Mouse (Mus musculus): ENCODE measurements at regions not wholly inside any gene's neighbourhood (a gene's known extent, or its start where the extent isn't known, plus 50 kb on each side); places are given as distances from the start of the nearest gene placed in this dataset.

DNA sequence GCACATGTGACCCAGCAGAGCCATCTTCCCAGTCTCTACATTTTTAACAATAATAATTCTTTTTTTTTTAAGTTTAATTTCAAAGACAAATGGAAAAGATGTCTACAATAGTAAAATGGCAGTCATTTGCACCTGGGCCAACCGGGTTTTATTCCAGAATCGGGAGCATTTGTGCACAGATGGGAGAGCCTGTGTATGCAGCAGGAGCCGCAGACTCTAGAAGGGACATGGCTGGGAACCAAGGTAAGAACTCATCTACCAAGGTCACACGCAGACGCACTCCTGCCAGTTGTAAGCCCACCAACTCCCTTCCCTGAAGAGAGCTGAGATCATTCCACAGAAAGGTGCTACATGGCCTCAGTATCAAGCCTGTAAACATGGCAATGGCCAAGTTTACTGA lies 586.4 kb upstream of the Adam5 start:
- Histone ChIP-seq H3K4me3 (ENCODE audit: insufficient read depth, low read length) (no peak overlapping the region), H3K4me1 (ENCODE audit: control insufficient read depth, insufficient read depth, low read length) (no peaks in the 10 kb centered on the region), H3K27ac (ENCODE audit: insufficient read depth, low read depth, low read length) (no peak overlapping the region)
- TF ChIP-seq CTCF (IDR thresholded peaks at IDR 0.05; ENCODE audit: low read depth, low read length) (no peak), POLR2A (IDR thresholded peaks at IDR 0.05; ENCODE audit: borderline replicate concordance, low read depth, low read length) (no peak)

DNA sequence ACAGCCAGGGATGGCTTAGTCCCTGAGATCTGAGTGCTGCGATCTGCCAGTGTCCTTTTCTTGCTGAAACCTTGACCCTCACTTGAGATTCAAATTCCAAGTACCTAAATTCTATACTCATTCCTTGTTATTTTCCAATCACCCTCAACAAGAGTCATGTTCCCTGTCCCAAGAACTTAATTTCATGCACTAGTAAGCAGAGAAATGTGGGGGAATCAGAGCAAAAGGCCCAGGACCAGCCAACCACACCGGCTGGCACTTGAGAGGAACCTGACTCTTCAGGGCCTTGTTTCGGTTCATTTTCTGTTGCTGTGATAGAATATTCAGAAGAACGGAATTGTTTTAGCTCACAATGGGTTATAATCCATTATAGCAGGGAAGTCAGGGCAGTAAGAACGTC lies 583.7 kb upstream of the Adam5 start:
- Histone ChIP-seq H3K4me1 (ENCODE audit: control insufficient read depth, insufficient read depth, low read length) (no peaks in the 10 kb centered on the region), H3K4me3 (ENCODE audit: insufficient read depth, low read length) (no peak overlapping the region), H3K27ac (ENCODE audit: insufficient read depth, low read depth, low read length) (no peak overlapping the region)
- TF ChIP-seq POLR2A (IDR thresholded peaks at IDR 0.05; ENCODE audit: borderline replicate concordance, low read depth, low read length) (no peak), CTCF (IDR thresholded peaks at IDR 0.05; ENCODE audit: low read depth, low read length) (no peak)

DNA sequence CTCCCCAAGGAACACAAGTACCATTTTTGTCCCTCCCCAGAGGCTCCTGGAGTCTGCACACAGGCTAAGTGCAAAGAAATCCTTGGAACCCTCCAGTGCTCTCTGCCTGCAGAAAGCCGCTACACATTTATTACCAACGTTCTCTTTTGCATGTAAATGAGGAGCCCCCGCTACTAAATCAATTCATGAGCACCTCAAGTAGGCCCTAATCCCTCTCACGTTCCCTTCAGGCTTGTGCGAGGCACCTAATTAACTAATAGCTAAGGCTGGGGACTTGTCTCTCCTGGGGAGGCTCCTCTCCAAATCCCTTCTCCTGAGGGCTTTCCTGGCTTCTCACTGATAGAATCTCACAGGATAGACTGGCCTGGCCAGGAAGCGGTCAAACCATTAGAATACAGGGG lies 568.6 kb upstream of the Adam5 start:
- no peak overlapping the region for H3K4me3 ChIP-seq (ENCODE audit: insufficient read depth, low read length)
- TF ChIP-seq CTCF (IDR thresholded peaks at IDR 0.05; ENCODE audit: low read depth, low read length) (no peak), POLR2A (IDR thresholded peaks at IDR 0.05; ENCODE audit: borderline replicate concordance, low read depth, low read length) (no peak)
- H3K4me1 ChIP-seq (ENCODE audit: control insufficient read depth, insufficient read depth, low read length) = no peaks in the 10 kb centered on the region
- H3K27ac ChIP-seq (ENCODE audit: insufficient read depth, low read depth, low read length) = no peak overlapping the region

DNA sequence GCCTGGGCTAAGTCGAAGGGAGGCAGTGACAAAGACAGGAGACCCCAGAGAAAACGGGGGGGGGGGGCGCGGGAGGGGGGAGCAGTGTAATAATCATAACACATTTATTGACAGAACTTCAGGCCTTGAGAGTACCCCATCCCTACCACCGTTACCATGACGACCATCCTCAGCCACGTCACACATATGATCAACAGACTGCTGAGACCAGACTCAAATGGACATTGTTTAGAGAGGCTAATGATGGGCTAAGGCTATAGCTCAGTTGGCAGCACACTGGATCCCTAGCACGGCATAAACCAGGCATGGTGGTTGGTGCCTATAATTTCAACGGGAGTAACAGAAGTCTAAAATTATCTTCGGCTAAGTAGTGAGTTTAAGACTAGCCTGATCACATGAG lies 565.8 kb upstream of the Adam5 start:
- TF ChIP-seq CTCF (IDR thresholded peaks at IDR 0.05; ENCODE audit: low read depth, low read length) = no peak
- no peak for TF ChIP-seq POLR2A (IDR thresholded peaks at IDR 0.05; ENCODE audit: borderline replicate concordance, low read depth, low read length)

DNA sequence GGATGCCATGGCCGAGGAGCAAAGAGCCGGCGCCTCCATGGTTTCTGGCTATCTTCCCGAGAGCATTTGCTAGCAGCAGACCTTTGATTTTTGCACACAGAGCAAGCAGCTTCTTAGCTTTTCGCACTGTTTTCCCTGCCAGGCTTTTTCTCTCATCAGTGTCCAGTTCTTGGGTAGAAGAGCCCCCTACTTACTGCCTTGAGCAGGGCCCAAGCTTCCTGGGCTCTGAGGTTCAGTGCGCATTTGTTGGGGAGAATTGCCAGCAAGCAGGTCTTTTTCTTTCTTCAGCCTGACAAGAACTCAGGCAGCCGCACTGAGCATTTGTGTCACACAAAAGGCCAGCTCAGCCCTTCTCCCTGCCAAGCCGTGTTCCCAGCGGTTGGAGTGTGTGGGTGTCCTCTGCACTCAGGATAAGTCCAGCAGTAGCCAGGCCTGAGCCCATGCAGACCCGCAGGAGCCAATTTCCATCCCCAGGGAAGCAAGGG lies 565.2 kb upstream of the Adam5 start:
- Histone ChIP-seq H3K4me3 (ENCODE audit: insufficient read depth, low read length) (no peak overlapping the region), H3K27ac (ENCODE audit: insufficient read depth, low read depth, low read length) (no peak overlapping the region)
- TF ChIP-seq CTCF (IDR thresholded peaks at IDR 0.05; ENCODE audit: low read depth, low read length) = no peak
- TF ChIP-seq POLR2A (IDR thresholded peaks at IDR 0.05; ENCODE audit: borderline replicate concordance, low read depth, low read length) = no peak

More for the DNA sequence above, 565.8 kb upstream of the Adam5 start:
- H3K4me1 ChIP-seq (ENCODE audit: control insufficient read depth, insufficient read depth, low read length) = no peaks in the 10 kb centered on the region
- no peak overlapping the region for H3K27ac ChIP-seq (ENCODE audit: insufficient read depth, low read depth, low read length)
- no peak overlapping the region for H3K4me3 ChIP-seq (ENCODE audit: insufficient read depth, low read length)

DNA sequence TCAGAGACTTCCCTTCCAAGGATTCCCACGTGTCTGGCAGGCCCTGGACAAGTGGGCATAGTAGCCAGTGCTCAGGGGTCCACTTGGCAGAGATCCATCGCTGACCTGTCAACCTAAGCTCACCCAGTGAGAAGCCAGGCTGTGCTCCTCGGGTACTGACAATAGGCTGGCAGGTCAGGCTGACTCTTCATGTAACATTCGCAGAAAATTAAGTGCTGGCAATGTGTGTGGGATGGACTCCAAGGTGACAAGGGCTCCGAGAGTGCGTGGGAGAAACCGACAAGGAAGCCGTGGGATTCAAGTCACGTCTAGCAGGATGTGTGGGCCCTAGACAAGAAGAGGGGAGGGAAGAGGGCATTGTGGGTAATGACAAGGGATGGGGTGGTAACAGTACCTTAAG lies 564.6 kb upstream of the Adam5 start:
- Histone ChIP-seq H3K27ac (ENCODE audit: insufficient read depth, low read depth, low read length) (no peak overlapping the region), H3K4me3 (ENCODE audit: insufficient read depth, low read length) (no peak overlapping the region), H3K4me1 (ENCODE audit: control insufficient read depth, insufficient read depth, low read length) (no peaks in the 10 kb centered on the region)
- TF ChIP-seq POLR2A (IDR thresholded peaks at IDR 0.05; ENCODE audit: borderline replicate concordance, low read depth, low read length) (no peak), CTCF (IDR thresholded peaks at IDR 0.05; ENCODE audit: low read depth, low read length) (no peak)

More for the DNA sequence above, 565.2 kb upstream of the Adam5 start:
- H3K4me1 ChIP-seq (ENCODE audit: control insufficient read depth, insufficient read depth, low read length) = no peaks in the 10 kb centered on the region

DNA sequence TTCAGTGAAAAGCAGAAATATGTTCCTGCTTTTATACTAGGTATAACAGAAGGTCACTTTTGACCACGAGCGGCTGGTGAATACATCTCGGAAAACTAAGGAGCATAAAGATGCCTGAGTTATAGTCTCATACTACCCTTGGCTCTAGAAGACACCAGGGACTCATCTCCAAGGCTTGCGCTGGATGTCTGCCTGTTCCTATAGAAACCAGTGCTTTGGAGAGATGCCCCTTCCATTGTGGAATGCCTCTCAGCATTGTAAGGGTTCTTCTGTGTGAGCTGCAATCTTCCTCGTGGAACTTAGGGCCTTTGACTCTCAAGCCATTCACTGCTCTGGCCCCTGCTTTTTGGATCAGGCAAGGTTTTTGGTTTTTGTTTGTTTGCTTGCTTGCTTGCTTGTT lies 561.0 kb upstream of the Adam5 start:
- no peaks in the 10 kb centered on the region for H3K4me1 ChIP-seq (ENCODE audit: control insufficient read depth, insufficient read depth, low read length)
- TF ChIP-seq CTCF (IDR thresholded peaks at IDR 0.05; ENCODE audit: low read depth, low read length) (no peak), POLR2A (IDR thresholded peaks at IDR 0.05; ENCODE audit: borderline replicate concordance, low read depth, low read length) (no peak)
- no peak overlapping the region for H3K27ac ChIP-seq (ENCODE audit: insufficient read depth, low read depth, low read length)
- no peak overlapping the region for H3K4me3 ChIP-seq (ENCODE audit: insufficient read depth, low read length)

DNA sequence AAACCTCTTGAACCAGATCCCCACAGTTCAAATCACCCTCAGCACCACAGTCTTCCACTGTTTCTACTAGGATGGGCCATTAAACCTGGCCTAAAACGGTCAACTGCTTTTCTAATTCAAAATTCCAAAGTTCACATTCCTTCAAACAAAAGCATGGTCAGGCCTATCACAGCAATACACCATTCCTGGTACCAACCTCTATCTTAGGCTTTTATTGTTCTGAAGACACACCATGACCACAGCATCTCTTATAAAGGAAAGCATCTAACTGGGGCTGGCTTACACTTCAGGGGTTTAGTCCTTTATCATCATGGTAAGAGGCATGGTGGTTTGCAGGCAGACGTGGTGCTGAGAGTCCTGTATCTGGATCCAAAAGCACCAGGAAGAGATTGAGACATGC lies 560.4 kb upstream of the Adam5 start:
- no peak overlapping the region for H3K27ac ChIP-seq (ENCODE audit: insufficient read depth, low read depth, low read length)
- H3K4me3 ChIP-seq (ENCODE audit: insufficient read depth, low read length) = no peak overlapping the region
- H3K4me1 ChIP-seq (ENCODE audit: control insufficient read depth, insufficient read depth, low read length) = no peaks in the 10 kb centered on the region
- TF ChIP-seq POLR2A (IDR thresholded peaks at IDR 0.05; ENCODE audit: borderline replicate concordance, low read depth, low read length) = no peak
- TF ChIP-seq CTCF (IDR thresholded peaks at IDR 0.05; ENCODE audit: low read depth, low read length) = no peak

DNA sequence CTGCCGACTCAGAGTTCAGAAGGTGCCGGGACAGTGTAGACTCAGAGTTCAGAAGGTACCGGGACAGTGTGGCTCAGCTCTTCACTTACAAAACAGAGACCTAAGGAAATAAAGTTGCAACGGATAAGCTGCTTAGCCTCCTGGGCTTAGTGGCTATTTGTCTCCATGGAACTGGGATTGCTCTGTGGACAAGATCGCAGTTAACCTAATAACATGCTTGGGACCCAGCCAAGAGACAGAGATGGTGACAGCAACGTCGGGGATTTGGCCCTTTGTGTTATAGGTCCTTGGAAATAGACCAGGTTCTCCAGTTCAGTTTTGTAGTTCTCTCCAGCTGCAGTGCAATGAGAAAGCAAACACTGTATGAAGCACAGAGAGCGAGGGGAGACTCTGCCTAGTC lies 549.1 kb upstream of the Adam5 start:
- TF ChIP-seq CTCF (IDR thresholded peaks at IDR 0.05; ENCODE audit: low read depth, low read length) (no peak), POLR2A (IDR thresholded peaks at IDR 0.05; ENCODE audit: borderline replicate concordance, low read depth, low read length) (no peak)
- H3K4me1 ChIP-seq (ENCODE audit: control insufficient read depth, insufficient read depth, low read length) = no peaks in the 10 kb centered on the region
- no peak overlapping the region for H3K27ac ChIP-seq (ENCODE audit: insufficient read depth, low read depth, low read length)
- no peak overlapping the region for H3K4me3 ChIP-seq (ENCODE audit: insufficient read depth, low read length)

DNA sequence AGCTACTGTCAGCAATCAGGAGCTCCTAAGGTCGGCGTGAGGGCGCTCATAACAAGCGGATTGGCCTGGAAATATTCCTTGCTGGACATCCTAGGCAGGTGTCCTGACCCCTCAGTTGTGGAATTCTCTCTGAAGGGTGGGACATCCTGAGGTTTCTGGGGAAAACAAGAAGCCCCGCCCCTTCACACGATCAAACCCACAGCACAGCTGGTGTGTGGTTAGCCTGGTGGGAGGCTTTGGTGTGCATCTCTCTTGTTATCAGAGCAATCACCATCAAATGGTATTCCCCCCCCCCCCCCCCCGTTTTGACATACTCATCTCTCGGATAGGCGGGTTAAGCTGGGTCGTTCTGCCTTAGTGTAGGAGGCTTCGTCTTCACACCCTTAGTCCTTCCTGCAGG lies 546.8 kb upstream of the Adam5 start:
- Histone ChIP-seq H3K27ac (ENCODE audit: insufficient read depth, low read depth, low read length) (no peak overlapping the region), H3K4me1 (ENCODE audit: control insufficient read depth, insufficient read depth, low read length) (no peaks in the 10 kb centered on the region), H3K4me3 (ENCODE audit: insufficient read depth, low read length) (no peak overlapping the region)
- TF ChIP-seq POLR2A (IDR thresholded peaks at IDR 0.05; ENCODE audit: borderline replicate concordance, low read depth, low read length) = no peak
- TF ChIP-seq CTCF (IDR thresholded peaks at IDR 0.05; ENCODE audit: low read depth, low read length) = no peak

DNA sequence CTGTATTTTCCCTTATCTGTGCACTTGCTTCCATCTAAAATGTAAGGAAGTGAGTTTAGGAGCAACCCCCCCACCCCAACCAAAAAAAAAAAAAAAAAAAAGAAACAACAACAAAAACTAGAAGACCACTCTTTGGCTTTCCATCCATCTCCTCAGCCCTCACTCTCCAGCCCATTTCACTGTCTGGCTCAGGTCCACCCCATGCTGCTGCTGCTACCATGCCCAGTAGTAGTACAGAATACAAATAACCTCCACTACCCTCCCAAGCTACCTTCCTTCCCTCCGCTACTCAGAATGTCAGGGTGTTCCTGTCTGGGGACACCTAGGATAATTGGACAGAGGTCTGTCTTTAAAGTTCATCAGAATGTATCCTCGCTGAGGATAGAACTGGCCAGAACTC lies 545.2 kb upstream of the Adam5 start:
- no peaks in the 10 kb centered on the region for H3K4me1 ChIP-seq (ENCODE audit: control insufficient read depth, insufficient read depth, low read length)
- TF ChIP-seq CTCF (IDR thresholded peaks at IDR 0.05; ENCODE audit: low read depth, low read length) (no peak), POLR2A (IDR thresholded peaks at IDR 0.05; ENCODE audit: borderline replicate concordance, low read depth, low read length) (no peak)
- no peak overlapping the region for H3K4me3 ChIP-seq (ENCODE audit: insufficient read depth, low read length)
- H3K27ac ChIP-seq (ENCODE audit: insufficient read depth, low read depth, low read length) = no peak overlapping the region

Measured in bone marrow macrophage, adult 2 months (primary cell).